Mouse (Mus musculus): ENCODE results near the gene Myof.

Myof gene

GRCm38 (mm10) chr19:37876605-37877245 lies 166.7 kb downstream of the Myof start:
- ATAC-seq (ENCODE audit: low TSS enrichment) = no peak

GRCm38 (mm10) chr19:37873499-37873898 lies 169.9 kb downstream of the Myof start:
- no peak for ATAC-seq (ENCODE audit: low TSS enrichment)

- no peak for ATAC-seq (ENCODE audit: low TSS enrichment)
Observed at GRCm38 (mm10) chr19:37867592-37867991, 175.8 kb downstream of the Myof start.

GRCm38 (mm10) chr19:37866994-37867393 lies 176.4 kb downstream of the Myof start:
- no peak for ATAC-seq (ENCODE audit: low TSS enrichment)

GRCm38 (mm10) chr19:37861171-37861570 lies 182.2 kb downstream of the Myof start:
- ATAC-seq (ENCODE audit: low TSS enrichment) = no peak

- no peak for ATAC-seq (ENCODE audit: low TSS enrichment)
Observed at GRCm38 (mm10) chr19:37860267-37860666, 183.1 kb downstream of the Myof start.

DNA sequence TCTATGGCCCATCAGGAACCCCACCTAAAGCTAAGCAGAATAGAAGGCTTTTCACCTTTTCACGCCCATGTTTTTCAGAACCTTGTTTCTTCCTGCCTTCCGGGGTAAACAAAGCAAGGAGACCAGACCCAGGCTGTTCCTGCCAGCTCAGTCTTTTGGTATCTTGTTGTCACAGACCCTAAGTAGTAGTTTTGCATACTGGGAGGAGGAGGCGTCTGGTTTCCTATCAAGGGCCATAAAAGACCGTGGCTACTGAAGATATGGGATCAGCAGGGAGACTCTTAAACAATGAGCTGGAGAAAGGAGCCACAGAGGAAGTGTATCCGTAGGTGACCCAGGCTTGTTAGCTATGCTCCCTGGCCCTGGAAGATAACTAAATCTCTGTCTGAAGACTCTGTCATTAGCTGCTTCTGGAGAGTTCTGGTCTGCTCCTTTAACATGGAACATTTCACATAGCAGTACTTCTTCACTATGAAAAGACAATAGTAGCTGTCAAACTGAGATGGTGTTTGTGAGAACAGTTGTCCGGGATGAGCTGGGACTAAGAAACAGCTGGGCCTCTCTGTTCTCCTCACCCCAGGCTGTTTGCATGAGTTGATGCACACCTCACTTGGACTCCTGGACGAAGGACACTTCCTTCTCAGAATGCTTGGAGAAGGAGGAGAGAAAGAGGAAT lies 184.8 kb downstream of the Myof start:
- no peak for ATAC-seq (ENCODE audit: low TSS enrichment)

- ATAC-seq (ENCODE audit: low TSS enrichment) = no peak
Observed at GRCm38 (mm10) chr19:37852056-37852455, 191.3 kb downstream of the Myof start.

- no peak for ATAC-seq (ENCODE audit: low TSS enrichment)
Observed at GRCm38 (mm10) chr19:37851590-37852038, 191.8 kb downstream of the Myof start.

All from frontal cortex, adult (tissue).